8 mouse cellular contexts compared by ENCODE assay signal in the genomic region with DNA sequence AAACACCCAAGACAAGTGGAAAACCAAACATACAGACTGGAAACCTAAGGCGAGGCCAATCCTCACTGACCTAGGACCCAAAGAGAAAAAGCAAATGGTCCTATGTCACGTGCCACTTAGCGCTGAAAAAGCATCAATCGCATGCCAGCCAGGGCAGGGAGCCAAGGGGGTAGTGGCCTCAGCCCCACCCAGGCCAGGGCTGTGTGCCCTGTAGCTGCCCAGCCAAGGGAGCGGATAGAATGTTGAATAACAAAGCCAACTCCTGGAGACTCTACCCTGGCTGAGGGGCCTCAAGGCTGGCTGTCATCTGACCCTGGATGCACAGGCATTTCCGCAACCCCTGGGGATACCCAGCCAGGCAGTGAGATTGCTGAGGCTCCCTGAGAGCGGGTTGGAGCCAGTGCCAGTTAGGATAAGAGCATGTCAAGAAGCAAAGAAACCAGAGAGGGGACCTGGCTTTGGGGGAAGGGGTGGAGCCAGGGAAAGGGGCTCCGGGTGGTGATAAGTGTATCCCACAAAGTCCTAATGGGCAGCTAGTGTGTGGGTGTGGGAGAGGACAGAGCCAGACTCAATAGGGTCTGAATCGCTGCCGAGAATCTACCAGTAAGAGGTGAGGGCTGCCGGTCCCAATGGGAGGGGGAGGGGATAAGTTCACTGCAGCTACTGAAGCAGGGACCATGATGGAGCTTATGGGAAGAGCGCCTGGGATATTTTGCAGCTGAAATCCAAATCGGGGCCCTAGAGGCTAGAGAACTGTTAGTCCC. TPM values are rescaled to one million over a fixed set of nuclear protein-coding genes. Genes with fewer than 3 reads are reported as not detected.
DNase-seq lines count a peak whose midpoint lies in the region; ATAC-seq and TF ChIP-seq lines count a peak whose summit lies in the region.

No protein-coding gene starts in this region.

- no peaks in the 10 kb centered on the region for H3K9me3 ChIP-seq in forebrain, embryonic 14.5 days (replicated peaks; ENCODE audit: control insufficient read depth, low read length)
- no peaks in the 10 kb centered on the region for H3K9me3 ChIP-seq in hindbrain, embryonic 10.5 days
- no peaks in the 10 kb centered on the region for H3K9me3 ChIP-seq in stomach, embryonic 14.5 days (ENCODE audit: control insufficient read depth, low read depth, low read length)

- peak overlapping the region; percentile 90 for H3K4me2 ChIP-seq in forebrain, embryonic 14.5 days (ENCODE audit: low read length)
- peak overlapping the region; percentile 97 for H3K4me2 ChIP-seq in stomach, embryonic 14.5 days (replicated peaks; ENCODE audit: low read depth, low read length)

- DNase-seq in cerebellum, adult 11-12 months, result peak; percentile 57
- no peak for DNase-seq in cerebellum, adult 8-10 months
- peak; percentile 39 for DNase-seq in brain, embryonic 14.5 days (ENCODE audit: low read depth)
- DNase-seq in forebrain, embryonic 14.5 days (ENCODE audit: low spot score), result peak; percentile 21
- peak; percentile 28 for DNase-seq in hindbrain, embryonic 10.5 days (ENCODE audit: low spot score)
- DNase-seq in layer of hippocampus, adult 2 months (ENCODE audit: low spot score in 2 of 2), result peak; percentile 41 to 53
- DNase-seq in lung, postnatal 4 days, result peak; percentile 82 to 91

- H3K27me3 ChIP-seq in forebrain, embryonic 14.5 days (replicated peaks; ENCODE audit: control insufficient read depth, insufficient read depth, low read length), result no peaks in the 10 kb centered on the region
- H3K27me3 ChIP-seq in hindbrain, embryonic 10.5 days (ENCODE audit: insufficient read depth, poor library complexity, severe bottlenecking), result peaks cover 16% of the 10 kb centered on the region
- no peaks in the 10 kb centered on the region for H3K27me3 ChIP-seq in stomach, embryonic 14.5 days (ENCODE audit: control insufficient read depth, insufficient read depth, low read length)

- H3K36me3 ChIP-seq in forebrain, embryonic 14.5 days (ENCODE audit: control insufficient read depth, insufficient read depth, low read length), result peaks cover under 1% of the 10 kb centered on the region; the same call in 1 of the 2 replicates
- H3K36me3 ChIP-seq in hindbrain, embryonic 10.5 days, result peaks cover 22% of the 10 kb centered on the region
- peaks cover 6% of the 10 kb centered on the region; the same call in 1 of the 2 replicates for H3K36me3 ChIP-seq in stomach, embryonic 14.5 days (ENCODE audit: control insufficient read depth, insufficient read depth, low read length)

- H3K4me1 ChIP-seq in forebrain, embryonic 14.5 days (ENCODE audit: control insufficient read depth, insufficient read depth, low read length), result peaks cover 18% of the 10 kb centered on the region
- H3K4me1 ChIP-seq in hindbrain, embryonic 10.5 days (replicated peaks), result peaks cover 55% of the 10 kb centered on the region
- peaks cover 12% of the 10 kb centered on the region for H3K4me1 ChIP-seq in stomach, embryonic 14.5 days (ENCODE audit: control insufficient read depth, insufficient read depth, low read length)

- 23% methylated on average over 13 of the region's 13 CpGs for WGBS in forebrain, embryonic 14.5 days
- 20% methylated on average over 13 of the region's 13 CpGs for WGBS in hindbrain, embryonic 10.5 days
- WGBS in stomach, embryonic 14.5 days, result 19% methylated on average over 13 of the region's 13 CpGs

- 0 out of 2 replicates have a peak overlapping the region, but pooled peaks have one; percentile 27 for H3K27ac ChIP-seq in forebrain, embryonic 14.5 days (ENCODE audit: low read depth, low read length)
- peak overlapping the region; percentile 93 for H3K27ac ChIP-seq in hindbrain, embryonic 10.5 days
- H3K27ac ChIP-seq in layer of hippocampus, adult 2 months, result peak overlapping the region; percentile 93
- H3K27ac ChIP-seq in stomach, embryonic 14.5 days (ENCODE audit: low read length), result peak overlapping the region; percentile 40; the same call in 1 of the 2 replicates

- TF ChIP-seq POLR2A in brain, embryonic 14.5 days (IDR thresholded peaks at IDR 0.05; ENCODE audit: borderline replicate concordance, extremely low read depth, insufficient read depth, insufficient read length, poor library complexity, severe bottlenecking), result no peak

- H3K4me3 ChIP-seq in forebrain, embryonic 14.5 days (ENCODE audit: low read depth, low read length), result peak overlapping the region; percentile 78
- H3K4me3 ChIP-seq in hindbrain, embryonic 10.5 days, result peak overlapping the region; percentile 86
- H3K4me3 ChIP-seq in layer of hippocampus, adult 2 months, result peak overlapping the region; percentile 94
- H3K4me3 ChIP-seq in stomach, embryonic 14.5 days (ENCODE audit: low read depth, low read length), result peak overlapping the region; percentile 83

- peak overlapping the region; percentile 82 for H3K9ac ChIP-seq in forebrain, embryonic 14.5 days (ENCODE audit: low read length)
- H3K9ac ChIP-seq in stomach, embryonic 14.5 days (replicated peaks; ENCODE audit: low read depth, low read length), result peak overlapping the region; percentile 80

- no peak for ATAC-seq in forebrain, embryonic 14.5 days
- ATAC-seq in stomach, embryonic 14.5 days (ENCODE audit: insufficient number of reproducible peaks, insufficient read depth, low FRiP score, low read depth), result no peak

- no peak for TF ChIP-seq CTCF in brain, embryonic 14.5 days (IDR thresholded peaks at IDR 0.05; ENCODE audit: borderline replicate concordance, extremely low read depth, insufficient read depth, insufficient read length)
- no peak for TF ChIP-seq CTCF in layer of hippocampus, adult 2 months (conservative IDR thresholded peaks at IDR 0.05)

RNA-seq across cellular contexts. Expression of a gene that starts 1.3 kb away (rescaled TPM):
- 3.5 and 9.4 TPM in 2 replicates for polyA plus RNA-seq in brain, embryonic 14.5 days (2012; rRNA removed)
- 5.4 and 6.8 TPM in 2 replicates for polyA plus RNA-seq in forebrain, embryonic 14.5 days (2014; fragmentation: Nextera tagmentation; extraction: Ambion mirVana)
- polyA plus RNA-seq in hindbrain, embryonic 10.5 days (2016; fragmentation: Nextera tagmentation; extraction: Ambion mirVana), result 4.1 and 6.7 TPM in 2 replicates
- total RNA-seq in layer of hippocampus, adult 2 months (2021), result 10 to 100 TPM; 36.5 to 44.2 TPM
- 7.9 and 8.1 TPM in 2 replicates for polyA plus RNA-seq in stomach, embryonic 14.5 days (2014; fragmentation: Nextera tagmentation; extraction: Ambion mirVana)

RNA-seq across cellular contexts. Expression of a gene that starts 28.1 kb away (rescaled TPM):
- polyA plus RNA-seq in brain, embryonic 14.5 days (2012; rRNA removed), result 144 and 183 TPM in 2 replicates
- 238 and 265 TPM in 2 replicates for polyA plus RNA-seq in forebrain, embryonic 14.5 days (2014; fragmentation: Nextera tagmentation; extraction: Ambion mirVana)
- polyA plus RNA-seq in hindbrain, embryonic 10.5 days (2016; fragmentation: Nextera tagmentation; extraction: Ambion mirVana), result 385 and 396 TPM in 2 replicates
- 100 to 1,000 TPM; 216 to 232 TPM for total RNA-seq in layer of hippocampus, adult 2 months (2021)
- polyA plus RNA-seq in stomach, embryonic 14.5 days (2014; fragmentation: Nextera tagmentation; extraction: Ambion mirVana), result 252 and 259 TPM in 2 replicates

RNA-seq across cellular contexts. Expression of a gene that starts 28.7 kb away (rescaled TPM):
- 5.8 and 6.5 TPM in 2 replicates for polyA plus RNA-seq in brain, embryonic 14.5 days (2012; rRNA removed)
- 0.11 and 0.38 TPM in 2 replicates for polyA plus RNA-seq in forebrain, embryonic 14.5 days (2014; fragmentation: Nextera tagmentation; extraction: Ambion mirVana)
- polyA plus RNA-seq in hindbrain, embryonic 10.5 days (2016; fragmentation: Nextera tagmentation; extraction: Ambion mirVana), result 1.1 and 1.5 TPM in 2 replicates
- 10 to 100 TPM; 25.8 to 32.0 TPM for total RNA-seq in layer of hippocampus, adult 2 months (2021)
- 1.3 and 2.0 TPM in 2 replicates for polyA plus RNA-seq in stomach, embryonic 14.5 days (2014; fragmentation: Nextera tagmentation; extraction: Ambion mirVana)

RNA-seq across cellular contexts. Expression of a gene that starts 29.6 kb away (rescaled TPM):
- polyA plus RNA-seq in brain, embryonic 14.5 days (2012; rRNA removed), result 51.2 and 57.2 TPM in 2 replicates
- 21.3 and 24.8 TPM in 2 replicates for polyA plus RNA-seq in forebrain, embryonic 14.5 days (2014; fragmentation: Nextera tagmentation; extraction: Ambion mirVana)
- polyA plus RNA-seq in hindbrain, embryonic 10.5 days (2016; fragmentation: Nextera tagmentation; extraction: Ambion mirVana), result 41.2 and 43.8 TPM in 2 replicates
- total RNA-seq in layer of hippocampus, adult 2 months (2021), result 10 to 100 TPM; 43.6 to 46.9 TPM
- 38.9 and 40.7 TPM in 2 replicates for polyA plus RNA-seq in stomach, embryonic 14.5 days (2014; fragmentation: Nextera tagmentation; extraction: Ambion mirVana)

Comparison
In these comparisons a context has a peak if more than half of its experiments do, and no peak if none do; other contexts are left out.
1. H3K27ac ChIP-seq: peak in every context shown above with its lines; median percentile 93 in hindbrain, embryonic 10.5 days; 93 in layer of hippocampus, adult 2 months; 40 in stomach, embryonic 14.5 days; 27 in forebrain, embryonic 14.5 days.